Mouse (Mus musculus) forebrain, embryonic 14.5 days (tissue): ENCODE measurements around the gene Pik3r5. TPM values are rescaled to one million over a fixed set of nuclear protein-coding genes. Genes with fewer than 3 reads are reported as not detected.

Experiments
- ATAC-seq: fragments of 200-750 bp; cut with Nextera tagmentation; 2 replicates; pipeline ENCODE4 v1.8.0; 2017; ENCODE audit warnings: mild to moderate bottlenecking, moderate library complexity
- DNase-seq: peaks from one replicate; pipeline ENCODE4 v3.0.0-alpha.2; 2015; ENCODE audit warnings: low spot score
- H3K27ac ChIP-seq: fragments of 300-500 bp; sonication (generic); 2 replicates; pipeline ENCODE4 v1.5.1; 2014; ENCODE audit warnings: low read depth, mild to moderate bottlenecking, control low read depth, low read length, moderate library complexity
- H3K27me3 ChIP-seq: fragments of 300-500 bp; sonication (generic); replicated peaks from 2 replicates; pipeline ENCODE4 v1.6.1; 2014; ENCODE audit warnings: low read length, control low read depth, mixed read lengths; ENCODE audit not compliant: control insufficient read depth, insufficient read depth
- H3K36me3 ChIP-seq: fragments of 300-500 bp; sonication (generic); 2 replicates; pipeline ENCODE4 v1.6.1; 2014; ENCODE audit warnings: low read length, control low read depth; ENCODE audit not compliant: control insufficient read depth, insufficient read depth
- H3K4me1 ChIP-seq: fragments of 300-500 bp; sonication (generic); 2 replicates; pipeline ENCODE4 v1.6.1; 2014; ENCODE audit warnings: antibody characterized with exemption, low read length, control low read depth; ENCODE audit not compliant: control insufficient read depth, insufficient read depth
- H3K4me2 ChIP-seq: fragments of 300-500 bp; sonication (generic); 2 replicates; pipeline ENCODE4 v1.6.1; 2014; ENCODE audit warnings: mild to moderate bottlenecking, control low read depth, low read length
- H3K4me3 ChIP-seq: fragments of 300-500 bp; sonication (generic); 2 replicates; pipeline ENCODE4 v1.5.1; 2014; ENCODE audit warnings: low read depth, low read length, control low read depth
- H3K9ac ChIP-seq: fragments of 300-500 bp; sonication (generic); 2 replicates; pipeline ENCODE4 v1.6.1; 2014; ENCODE audit warnings: mild to moderate bottlenecking, low read length, control low read depth, moderate library complexity
- H3K9me3 ChIP-seq: fragments of 300-500 bp; sonication (generic); replicated peaks from 2 replicates; pipeline ENCODE4 v1.6.1; 2016; ENCODE audit warnings: low read length, control low read depth, mixed read lengths; ENCODE audit not compliant: control insufficient read depth
- WGBS: fragments of 180-500 bp; shearing (Covaris S2); extraction: QIAGEN DNeasy Blood & Tissue Kit; methylation state at CpG from one replicate; pipeline ENCODE4 v1.1.7; 2014; 5-methylcytosine and 5-hydroxymethylcytosine counted together
- polyA plus RNA-seq: library from polyadenylated mRNA; unstranded; fragments of >200 nt; fragmentation: Nextera tagmentation; extraction: Ambion mirVana; gene quantifications from 2 replicates; pipeline ENCODE4 v1.2.1, GENCODE M21; 2014

The Pik3r5 gene
- polyA plus RNA-seq, 1 experiment from 2014 or later = 0.11 TPM

- ATAC-seq (no peak), DNase-seq (no peak)
- Histone ChIP-seq H3K9me3 (no peaks in the 10 kb centered on the region), H3K9ac (no peak overlapping the region), H3K36me3 (no peaks in the 10 kb centered on the region), H3K27ac (no peak overlapping the region), H3K27me3 (no peaks in the 10 kb centered on the region), H3K4me1 (no peaks in the 10 kb centered on the region), H3K4me3 (no peak overlapping the region), H3K4me2 (no peak overlapping the region)
- 82% methylated on average over 9 of the region's 9 CpGs for WGBS
These were observed 8.2 kb downstream of the Pik3r5 start for GRCm38 (mm10) chr11:68440100-68440499.

GRCm38 (mm10) chr11:68440965-68441364 is 9.0 kb downstream of the Pik3r5 start:
- no peaks in the 10 kb centered on the region for H3K27me3 ChIP-seq
- H3K4me2 ChIP-seq = no peak overlapping the region
- H3K27ac ChIP-seq = no peak overlapping the region
- DNase-seq (no peak), ATAC-seq (no peak)
- WGBS = 64% methylated on average over 5 of the region's 5 CpGs
- no peak overlapping the region for H3K9ac ChIP-seq
- H3K4me1 ChIP-seq = no peaks in the 10 kb centered on the region
- H3K9me3 ChIP-seq = no peaks in the 10 kb centered on the region
- H3K4me3 ChIP-seq = no peak overlapping the region
- no peaks in the 10 kb centered on the region for H3K36me3 ChIP-seq

GRCm38 (mm10) chr11:68442346-68442745 is 10.4 kb downstream of the Pik3r5 start:
- H3K9me3 ChIP-seq = no peaks in the 10 kb centered on the region
- H3K27me3 ChIP-seq = no peaks in the 10 kb centered on the region
- DNase-seq (no peak), ATAC-seq (no peak)
- 90% methylated on average over 8 of the region's 8 CpGs for WGBS
- H3K4me1 ChIP-seq = no peaks in the 10 kb centered on the region
- no peak overlapping the region for H3K9ac ChIP-seq
- no peak overlapping the region for H3K4me3 ChIP-seq
- no peaks in the 10 kb centered on the region for H3K36me3 ChIP-seq
- no peak overlapping the region for H3K27ac ChIP-seq
- H3K4me2 ChIP-seq = no peak overlapping the region

GRCm38 (mm10) chr11:68442983-68443638 is 11.2 kb downstream of the Pik3r5 start:
- H3K9ac ChIP-seq = no peak overlapping the region
- no peak overlapping the region for H3K4me3 ChIP-seq
- no peaks in the 10 kb centered on the region for H3K4me1 ChIP-seq
- no peak overlapping the region for H3K27ac ChIP-seq
- ATAC-seq (no peak), DNase-seq (no peak)
- H3K36me3 ChIP-seq = no peaks in the 10 kb centered on the region
- 87% methylated on average over 12 of the region's 12 CpGs for WGBS
- no peak overlapping the region for H3K4me2 ChIP-seq
- H3K27me3 ChIP-seq = no peaks in the 10 kb centered on the region
- no peaks in the 10 kb centered on the region for H3K9me3 ChIP-seq

GRCm38 (mm10) chr11:68445901-68446300 is 14.0 kb downstream of the Pik3r5 start:
- H3K27me3 ChIP-seq = no peaks in the 10 kb centered on the region
- no peaks in the 10 kb centered on the region for H3K4me1 ChIP-seq
- no peaks in the 10 kb centered on the region for H3K36me3 ChIP-seq
- no peak overlapping the region for H3K27ac ChIP-seq
- no peak overlapping the region for H3K4me2 ChIP-seq
- 92% methylated on average over 4 of the region's 4 CpGs for WGBS
- ATAC-seq (no peak), DNase-seq (no peak)
- no peaks in the 10 kb centered on the region for H3K9me3 ChIP-seq
- no peak overlapping the region for H3K4me3 ChIP-seq
- no peak overlapping the region for H3K9ac ChIP-seq

GRCm38 (mm10) chr11:68446547-68446946 is 14.6 kb downstream of the Pik3r5 start:
- H3K4me2 ChIP-seq = no peak overlapping the region
- no peaks in the 10 kb centered on the region for H3K4me1 ChIP-seq
- no peak for DNase-seq
- WGBS = 92% methylated on average over 4 of the region's 4 CpGs
- H3K9ac ChIP-seq = no peak overlapping the region
- no peak overlapping the region for H3K4me3 ChIP-seq
- H3K27me3 ChIP-seq = no peaks in the 10 kb centered on the region
- H3K27ac ChIP-seq = no peak overlapping the region
- no peak for ATAC-seq
- H3K36me3 ChIP-seq = no peaks in the 10 kb centered on the region
- H3K9me3 ChIP-seq = no peaks in the 10 kb centered on the region

- 88% methylated on average over 2 of the region's 2 CpGs for WGBS
- no peak overlapping the region for H3K9ac ChIP-seq
- ATAC-seq = no peak
These were observed 15.3 kb downstream of the Pik3r5 start for GRCm38 (mm10) chr11:68447242-68447641.

GRCm38 (mm10) chr11:68448356-68448755 is 16.4 kb downstream of the Pik3r5 start:
- no peaks in the 10 kb centered on the region for H3K36me3 ChIP-seq
- no peaks in the 10 kb centered on the region for H3K9me3 ChIP-seq
- H3K9ac ChIP-seq = no peak overlapping the region
- no peak overlapping the region for H3K27ac ChIP-seq
- DNase-seq = no peak
- H3K4me1 ChIP-seq = no peaks in the 10 kb centered on the region
- 92% methylated on average over 7 of the region's 7 CpGs for WGBS
- H3K27me3 ChIP-seq = no peaks in the 10 kb centered on the region
- H3K4me3 ChIP-seq = no peak overlapping the region
- no peak overlapping the region for H3K4me2 ChIP-seq
- ATAC-seq = no peak

More at GRCm38 (mm10) chr11:68447242-68447641, 15.3 kb downstream of the Pik3r5 start:
- Histone ChIP-seq H3K4me1 (no peaks in the 10 kb centered on the region), H3K9me3 (no peaks in the 10 kb centered on the region), H3K4me2 (no peak overlapping the region), H3K27ac (no peak overlapping the region), H3K27me3 (no peaks in the 10 kb centered on the region), H3K36me3 (no peaks in the 10 kb centered on the region), H3K4me3 (no peak overlapping the region)
- DNase-seq = no peak

- 80% methylated on average over 10 of the region's 10 CpGs for WGBS
- no peak overlapping the region for H3K27ac ChIP-seq
These were observed 19.4 kb downstream of the Pik3r5 start for GRCm38 (mm10) chr11:68451282-68451735.

More at GRCm38 (mm10) chr11:68451282-68451735, 19.4 kb downstream of the Pik3r5 start:
- Histone ChIP-seq H3K4me1 (no peaks in the 10 kb centered on the region), H3K4me2 (no peak overlapping the region), H3K9me3 (no peaks in the 10 kb centered on the region), H3K4me3 (no peak overlapping the region), H3K36me3 (no peaks in the 10 kb centered on the region), H3K27me3 (no peaks in the 10 kb centered on the region), H3K9ac (no peak overlapping the region)
- ATAC-seq (no peak), DNase-seq (no peak)
